Mouse (Mus musculus) MEL (cell line): ENCODE measurements around the gene Cic. TPM values are rescaled to one million over a fixed set of nuclear protein-coding genes. Genes with fewer than 3 reads are reported as not detected.

ENCODE experiments used
- DNase-seq: peaks from one replicate; pipeline ENCODE4 v3.0.0; 2011; ENCODE audit warnings: low read depth, low spot score
- H3K27ac ChIP-seq: 2 replicates; pipeline ENCODE4 v1.5.1; 2012; ENCODE audit warnings: low read depth, mild to moderate bottlenecking, control low read depth, low read length, moderate library complexity; ENCODE audit not compliant: control insufficient read depth
- H3K27me3 ChIP-seq, 2 experiments: fragments of 150-350 bp in 1 of 2; sonication (generic) in 1 of 2; 2 replicates each; pipeline ENCODE4 v1.6.1; 2012; ENCODE audit warnings: low read length in 2 of 2, mild to moderate bottlenecking in 2 of 2, improper control_type of control experiment in 1 of 2, moderate library complexity in 1 of 2; ENCODE audit not compliant: insufficient read depth in 2 of 2, control insufficient read depth in 1 of 2
- H3K36me3 ChIP-seq, 2 experiments: 2 replicates each; pipeline ENCODE4 v1.6.1; 2012 to 2014; ENCODE audit warnings: low read length in 2 of 2, improper control_type of control experiment in 1 of 2, inconsistent platforms in 1 of 2, mild to moderate bottlenecking in 1 of 2; ENCODE audit not compliant: insufficient read depth in 2 of 2, control insufficient read depth in 1 of 2
- H3K4me1 ChIP-seq, 2 experiments: fragments of 150-350 bp in 1 of 2; sonication (generic) in 1 of 2; 2 replicates each; pipeline ENCODE4 v1.6.1; 2012; ENCODE audit warnings: low read length in 2 of 2, improper control_type of control experiment in 1 of 2, mild to moderate bottlenecking in 1 of 2; ENCODE audit not compliant: insufficient read depth in 2 of 2, control insufficient read depth in 1 of 2
- H3K4me3 ChIP-seq, 2 experiments: fragments of 150-350 bp in 1 of 2; sonication (generic) in 1 of 2; 2 replicates each; pipeline ENCODE4 v1.5.1; 2012; ENCODE audit warnings: low read depth in 2 of 2, low read length in 2 of 2, mild to moderate bottlenecking in 2 of 2, moderate library complexity in 2 of 2, control low read depth in 1 of 2, improper control_type of control experiment in 1 of 2; ENCODE audit not compliant: control insufficient read depth in 1 of 2, insufficient read depth in 1 of 2
- H3K79me2 ChIP-seq: 2 replicates; pipeline ENCODE4 v1.6.1; 2012; ENCODE audit warnings: mild to moderate bottlenecking, low read length, moderate library complexity; ENCODE audit not compliant: control insufficient read depth, poor library complexity, insufficient read depth
- H3K9ac ChIP-seq: 2 replicates; pipeline ENCODE4 v1.6.1; 2012; ENCODE audit warnings: low read depth, mild to moderate bottlenecking, control low read depth, low read length, moderate library complexity; ENCODE audit not compliant: control insufficient read depth, poor library complexity, severe bottlenecking
- H3K9me3 ChIP-seq: fragments of 150-350 bp; sonication (generic); replicated peaks from 2 replicates; pipeline ENCODE4 v1.6.1; 2012; ENCODE audit warnings: mild to moderate bottlenecking, low read length, improper control_type of control experiment, moderate library complexity; ENCODE audit not compliant: insufficient read depth
- BHLHE40 ChIP-seq: IDR thresholded peaks from 2 replicates; pipeline ENCODE4 v1.6.1; 2012; ENCODE audit warnings: low read depth, mild to moderate bottlenecking, inconsistent platforms, low read length, improper control_type of control experiment, borderline replicate concordance
- CHD1 ChIP-seq: IDR thresholded peaks from 2 replicates; pipeline ENCODE4 v1.6.1; 2012; ENCODE audit warnings: low read depth, mild to moderate bottlenecking, inconsistent platforms, low read length, improper control_type of control experiment
- CHD2 ChIP-seq: IDR thresholded peaks from 2 replicates; pipeline ENCODE4 v1.6.1; 2011; ENCODE audit warnings: low read length, improper control_type of control experiment
- CTCF ChIP-seq, 3 experiments: IDR thresholded peaks in 2 of 3; conservative IDR thresholded peaks in 1 of 3; 2 replicates each; pipeline ENCODE4 v1.5.1; 2011 to 2012; ENCODE audit warnings: low read length in 3 of 3, low read depth in 2 of 3, mild to moderate bottlenecking in 2 of 3, improper control_type of control experiment in 1 of 3, inconsistent platforms in 1 of 3, mixed read lengths in 1 of 3, moderate library complexity in 1 of 3; ENCODE audit not compliant: control insufficient read depth in 1 of 3, insufficient read depth in 1 of 3, poor library complexity in 1 of 3, severe bottlenecking in 1 of 3
- ELF1 ChIP-seq: IDR thresholded peaks from 2 replicates; pipeline ENCODE4 v1.6.1; 2014; ENCODE audit warnings: low read depth, mild to moderate bottlenecking, inconsistent platforms, low read length, improper control_type of control experiment, moderate library complexity
- ETS1 ChIP-seq: IDR thresholded peaks from 2 replicates; pipeline ENCODE4 v1.6.1; 2012; ENCODE audit warnings: low read depth, mild to moderate bottlenecking, inconsistent platforms, low read length, improper control_type of control experiment, moderate library complexity
- GATA1 ChIP-seq: IDR thresholded peaks from 2 replicates; pipeline ENCODE4 v1.6.1; 2011; ENCODE audit warnings: low read depth, low read length, improper control_type of control experiment
- KAT2A ChIP-seq: conservative IDR thresholded peaks from 2 replicates; pipeline ENCODE4 v1.6.1; 2012; ENCODE audit warnings: low read depth, low read length, improper control_type of control experiment, inconsistent platforms
- MAX ChIP-seq: IDR thresholded peaks from 2 replicates; pipeline ENCODE4 v1.6.1; 2011; ENCODE audit warnings: low read length, improper control_type of control experiment
- MAZ ChIP-seq: IDR thresholded peaks from 2 replicates; pipeline ENCODE4 v1.6.1; 2012; ENCODE audit warnings: low read depth, mild to moderate bottlenecking, inconsistent platforms, low read length, improper control_type of control experiment
- MYB ChIP-seq: IDR thresholded peaks from 2 replicates; pipeline ENCODE4 v1.6.1; 2011; ENCODE audit warnings: mild to moderate bottlenecking, low read depth, low read length, improper control_type of control experiment
- NELFE ChIP-seq: IDR thresholded peaks from 2 replicates; pipeline ENCODE4 v1.6.1; 2011; ENCODE audit warnings: low read depth, low read length, improper control_type of control experiment
- NRF1 ChIP-seq: IDR thresholded peaks from 2 replicates; pipeline ENCODE4 v1.6.1; 2014; ENCODE audit warnings: low read depth, mild to moderate bottlenecking, inconsistent platforms, low read length, improper control_type of control experiment, moderate library complexity; ENCODE audit not compliant: poor library complexity, insufficient read depth, severe bottlenecking
- POLR2A ChIP-seq, 2 experiments: IDR thresholded peaks; 2 replicates each; pipeline ENCODE4 v1.6.1; 2011 to 2012; ENCODE audit warnings: low read length in 2 of 2, mild to moderate bottlenecking in 2 of 2, control low read depth in 1 of 2, improper control_type of control experiment in 1 of 2, low read depth in 1 of 2, moderate library complexity in 1 of 2; ENCODE audit not compliant: control insufficient read depth in 1 of 2, insufficient read depth in 1 of 2, poor library complexity in 1 of 2
- POLR2AphosphoS5 ChIP-seq: IDR thresholded peaks from 2 replicates; pipeline ENCODE4 v1.6.1; 2012; ENCODE audit warnings: low read depth, borderline replicate concordance, mild to moderate bottlenecking, inconsistent platforms, low read length, moderate library complexity, mixed read lengths
- SMC3 ChIP-seq: IDR thresholded peaks from 2 replicates; pipeline ENCODE4 v1.6.1; 2011; ENCODE audit warnings: low read depth, low read length, improper control_type of control experiment
- TBP ChIP-seq: IDR thresholded peaks from 2 replicates; pipeline ENCODE4 v1.8.0; 2011; ENCODE audit warnings: low read depth, low read length, improper control_type of control experiment
- TCF12 ChIP-seq: IDR thresholded peaks from 2 replicates; pipeline ENCODE4 v1.6.1; 2014; ENCODE audit warnings: low read depth, mild to moderate bottlenecking, inconsistent platforms, low read length, improper control_type of control experiment, moderate library complexity
- ZC3H11A ChIP-seq: IDR thresholded peaks from 2 replicates; pipeline ENCODE4 v1.6.1; 2012; ENCODE audit warnings: low read depth, mild to moderate bottlenecking, inconsistent platforms, low read length, improper control_type of control experiment
- ZNF384 ChIP-seq: IDR thresholded peaks from 2 replicates; pipeline ENCODE4 v1.6.1; 2012; ENCODE audit warnings: low read depth, mild to moderate bottlenecking, inconsistent platforms, low read length, improper control_type of control experiment
- polyA plus RNA-seq, 2 experiments: library from polyadenylated mRNA; stranded (reverse) in 1 of 2; unstranded in 1 of 2; fragments of >175 nt in 1 of 2; fragments of >200 nt in 1 of 2; gene quantifications; 2 replicates each; pipeline versions ENCODE4 v1.2.1 to v1.2.4; 2012; ENCODE audit warnings: low replicate concordance in 2 of 2, low read depth in 1 of 2; ENCODE audit not compliant: insufficient read length in 2 of 2, insufficient read depth in 1 of 2, missing spikeins in 1 of 2
- total RNA-seq: library from RNA; depleted of rRNA; stranded (reverse); fragments of 300-350 nt; gene quantifications from 2 replicates; pipeline ENCODE4 v1.2.3, GENCODE M21; 2012

Gene Cic
- total and polyA plus RNA-seq, 3 experiments = 56.6 to 157 (median 157) TPM

- TF ChIP-seq ETS1 = 0 out of 2 replicates have a peak, but pooled peaks have one; percentile 1
- TF ChIP-seq CHD1 = no peak
- H3K27ac ChIP-seq = no peak overlapping the region
- peaks cover 32% of the 10 kb centered on the region for H3K79me2 ChIP-seq
- H3K4me3 ChIP-seq = peak overlapping the region; percentile 58 to 99
- H3K36me3 ChIP-seq = peaks cover 0 to 2% of the 10 kb centered on the region in 2 experiments; a peak in 2 of 4 replicates
- peaks cover 0 to 7% of the 10 kb centered on the region in 2 experiments; a peak in 3 of 4 replicates for H3K4me1 ChIP-seq
- no peaks in the 10 kb centered on the region for H3K27me3 ChIP-seq
- H3K9ac ChIP-seq = peak overlapping the region; percentile 73
- DNase-seq = no peak
- no peaks in the 10 kb centered on the region for H3K9me3 ChIP-seq
Observed at GRCm38 (mm10) chr7:25251822-25252221, 15.7 kb upstream of the Cic start.

GRCm38 (mm10) chr7:25261896-25262295 is 5.6 kb upstream of the Cic start:
- no peak overlapping the region for H3K27ac ChIP-seq

GRCm38 (mm10) chr7:25263968-25264870 is 3.3 kb upstream of the Cic start:
- TF ChIP-seq POLR2AphosphoS5 (no peak), CHD2 (no peak), SMC3 (no peak), ZC3H11A (no peak), MAZ (no peak), MYB (no peak), BHLHE40 (no peak), GATA1 (no peak), POLR2A (IDR thresholded peaks at IDR 0.05; ENCODE audit: control insufficient read depth in 1 of 2, insufficient read depth in 1 of 2, low read depth in 1 of 2, low read length in 2 of 2, poor library complexity in 1 of 2) (no peak), MAX (no peak), ZNF384 (no peak), NRF1 (no peak), CTCF (IDR thresholded peaks at IDR 0.05 in 2 of 3, conservative IDR thresholded peaks at IDR 0.05 in 1 of 3; ENCODE audit: control insufficient read depth in 1 of 3, insufficient read depth in 1 of 3, low read depth in 2 of 3, low read length in 3 of 3, poor library complexity in 1 of 3, severe bottlenecking in 1 of 3) (no peak), TCF12 (no peak), TBP (no peak), ELF1 (no peak), KAT2A (no peak)
- no peak overlapping the region for H3K4me3 ChIP-seq
- peaks cover 7 to 14% of the 10 kb centered on the region in 2 experiments; a peak in 3 of 4 replicates for H3K4me1 ChIP-seq
- no peak overlapping the region for H3K27ac ChIP-seq
- H3K79me2 ChIP-seq = peaks cover 9% of the 10 kb centered on the region
- H3K9ac ChIP-seq = no peak overlapping the region
- H3K27me3 ChIP-seq = no peaks in the 10 kb centered on the region
- no peaks in the 10 kb centered on the region for H3K9me3 ChIP-seq
- no peak for DNase-seq
- peaks cover 0 to 12% of the 10 kb centered on the region in 2 experiments; a peak in 2 of 4 replicates for H3K36me3 ChIP-seq

More at GRCm38 (mm10) chr7:25261896-25262295, 5.6 kb upstream of the Cic start:
- Histone ChIP-seq H3K36me3 (peaks cover 0 to 9% of the 10 kb centered on the region in 2 experiments; a peak in 2 of 4 replicates), H3K9me3 (no peaks in the 10 kb centered on the region), H3K4me1 (peaks cover 6 to 12% of the 10 kb centered on the region in 2 experiments; a peak in 3 of 4 replicates), H3K27me3 (no peaks in the 10 kb centered on the region), H3K4me3 (no peak overlapping the region), H3K9ac (no peak overlapping the region), H3K79me2 (no peaks in the 10 kb centered on the region)
- TF ChIP-seq NELFE = no peak
- TF ChIP-seq ZC3H11A = no peak
- DNase-seq = no peak
